Comparison of ENCODE assay signal across 8 mouse cellular contexts in genomic region chr17:46487431-46487830, GRCm38 (mm10). TPM values are rescaled to one million over a fixed set of nuclear protein-coding genes. Genes with fewer than 3 reads are reported as not detected.
DNase-seq lines count a peak whose midpoint lies in the region; ATAC-seq and TF ChIP-seq lines count a peak whose summit lies in the region.

TSS of gene Ttbk1 (minus strand) at chr17:46487675.

- H3K9ac ChIP-seq in heart, postnatal 0 days (replicated peaks; ENCODE audit: low read depth, low read length), result no peak within 1 kb of the TSS
- peak within 1 kb of the TSS; percentile 88 for H3K9ac ChIP-seq in neural tube, embryonic 15.5 days (replicated peaks)

- no peak within 1 kb of the TSS for H3K27ac ChIP-seq in heart, postnatal 0 days (ENCODE audit: low read depth)
- peak within 1 kb of the TSS; percentile 79 for H3K27ac ChIP-seq in neural tube, embryonic 15.5 days (replicated peaks)

- ATAC-seq in heart, postnatal 0 days (ENCODE audit: insufficient read depth, low read depth), result no peak
- ATAC-seq in neural tube, embryonic 15.5 days (ENCODE audit: low FRiP score), result peak; percentile 84

- 2% methylated on average over 29 of the region's 49 CpGs for WGBS in heart, postnatal 0 days
- 1% methylated on average over 11 of the region's 49 CpGs for WGBS in neural tube, embryonic 15.5 days

- H3K27me3 ChIP-seq in heart, postnatal 0 days (ENCODE audit: control insufficient read depth, insufficient read depth, low read length), result peaks cover 70% of the 10 kb centered on the region
- peaks cover 13% of the 10 kb centered on the region; the same call in 1 of the 2 replicates for H3K27me3 ChIP-seq in neural tube, embryonic 15.5 days (replicated peaks)

- DNase-seq in heart, postnatal 0 days (ENCODE audit: low spot score), result no peak
- no peak for DNase-seq in heart, adult 11 months
- peak; percentile 84 to 85 for DNase-seq in cerebellum, adult 18-20 months
- peak; percentile 39 to 60 for DNase-seq in frontal cortex, postnatal 36 days (ENCODE audit: low spot score in 2 of 2)
- DNase-seq in left cerebral cortex, postnatal 25 days (ENCODE audit: low spot score in 2 of 2), result peak; percentile 71 to 72
- no peak for DNase-seq in urinary bladder, adult 2 months (ENCODE audit: low spot score)
- no peak for DNase-seq in gastrocnemius, adult 8-10 months (ENCODE audit: low spot score in 2 of 2)

- peak within 1 kb of the TSS; percentile 30 for H3K4me3 ChIP-seq in heart, postnatal 0 days (ENCODE audit: low read depth, low read length)
- H3K4me3 ChIP-seq in neural tube, embryonic 15.5 days (replicated peaks), result peak within 1 kb of the TSS; percentile 65

- no peaks in the 10 kb centered on the region for H3K9me3 ChIP-seq in heart, postnatal 0 days (replicated peaks; ENCODE audit: control insufficient read depth, low read length)
- H3K9me3 ChIP-seq in neural tube, embryonic 15.5 days (replicated peaks), result no peaks in the 10 kb centered on the region

- no peak for TF ChIP-seq CTCF in heart, postnatal 0 days (IDR thresholded peaks at IDR 0.05; ENCODE audit: low read depth)

- H3K4me1 ChIP-seq in heart, postnatal 0 days (ENCODE audit: control insufficient read depth, insufficient read depth), result peaks cover 8% of the 10 kb centered on the region; the same call in 1 of the 2 replicates
- H3K4me1 ChIP-seq in neural tube, embryonic 15.5 days, result peaks cover 51% of the 10 kb centered on the region

- no peaks in the 10 kb centered on the region for H3K36me3 ChIP-seq in heart, postnatal 0 days (replicated peaks; ENCODE audit: control insufficient read depth, insufficient read depth, low read length)
- no peaks in the 10 kb centered on the region for H3K36me3 ChIP-seq in neural tube, embryonic 15.5 days

- peak within 1 kb of the TSS; percentile 53 for H3K4me2 ChIP-seq in heart, postnatal 0 days (ENCODE audit: low read depth, low read length)
- H3K4me2 ChIP-seq in neural tube, embryonic 15.5 days, result peak within 1 kb of the TSS; percentile 75

- intact Hi-C loops in left cerebral cortex, postnatal 25 days (cut with DNase I), result no loop called here

- TF ChIP-seq EP300 in heart, postnatal 0 days (IDR thresholded peaks at IDR 0.05; ENCODE audit: low read depth), result no peak

RNA-seq across cellular contexts. Expression of gene Ttbk1, which starts in this region (rescaled TPM):
- total RNA-seq in heart, postnatal 0 days (2014; rRNA removed; ENCODE audit: low replicate concordance), result 0.31 and 0.80 TPM in 2 replicates
- 0.04 TPM in 2 replicates for polyA plus RNA-seq in heart, postnatal 0 days (2015; fragmentation: Nextera tagmentation; extraction: Ambion mirVana)
- total RNA-seq in left cerebral cortex, postnatal 25 days (2021), result 100 to 1,000 TPM; 133 to 141 TPM
- polyA plus RNA-seq in neural tube, embryonic 15.5 days (2015; fragmentation: Nextera tagmentation; extraction: Ambion mirVana), result 5.5 and 7.8 TPM in 2 replicates
- polyA plus RNA-seq in urinary bladder, adult 2 months (2012; rRNA removed), result 0.06 and 0.07 TPM in 2 replicates
- total RNA-seq in gastrocnemius, adult 8-10 months (2022), result under 1 TPM; 0.05 to 0.16 (median 0.08) TPM

Comparison
In these comparisons a context has a peak if more than half of its experiments do, and no peak if none do; other contexts are left out.
1. RNA of gene Ttbk1 (total RNA-seq): 133 to 141 TPM in left cerebral cortex, postnatal 25 days; 0.31 to 0.80 TPM in heart, postnatal 0 days and 0.05 to 0.16 TPM in gastrocnemius, adult 8-10 months; every median in the first group is over 10 times any median in the second.
2. DNase-seq: peak in cerebellum, adult 18-20 months (2 of 2), frontal cortex, postnatal 36 days (2 of 2) and left cerebral cortex, postnatal 25 days (2 of 2); none in heart, postnatal 0 days (single experiment), heart, adult 11 months (single experiment), urinary bladder, adult 2 months (single experiment) and gastrocnemius, adult 8-10 months (0 of 2).